Mouse (Mus musculus) E14TG2a.4 (cell line): ENCODE measurements at regions not wholly inside any gene's neighbourhood (a gene's known extent, or its start where the extent isn't known, plus 50 kb on each side); places are given as distances from the start of the nearest gene placed in this dataset.

Source experiments
- CTCF ChIP-seq: conservative IDR thresholded peaks from 2 replicates; pipeline ENCODE4 v1.5.1; 2014; ENCODE audit warnings: low read length
- NANOG ChIP-seq: IDR thresholded peaks from 2 replicates; pipeline ENCODE4 v1.6.1; 2014; ENCODE audit warnings: borderline replicate concordance, low read length, mixed read lengths
- POU5F1 ChIP-seq: IDR thresholded peaks from 2 replicates; pipeline ENCODE4 v1.6.1; 2014; ENCODE audit warnings: low read length, borderline replicate concordance

- TF ChIP-seq CTCF (no peak), POU5F1 (no peak), NANOG (no peak)
These were observed 145.8 kb upstream of the Syt13 start for GRCm38 (mm10) chr2:92769061-92769460.
